Mouse (Mus musculus): ENCODE results near the gene Prtg. TPM values are rescaled to one million over a fixed set of nuclear protein-coding genes. Genes with fewer than 3 reads are reported as not detected.

The Prtg gene
- polyA plus RNA-seq, 1 experiment from 2014 or later: 6.2 TPM

- no peak overlapping the region for H3K27ac ChIP-seq (ENCODE audit: low read depth, low read length)
- no peak overlapping the region for H3K4me2 ChIP-seq
- H3K4me3 ChIP-seq (ENCODE audit: low read depth, low read length): no peak overlapping the region
- H3K27me3 ChIP-seq (ENCODE audit: control insufficient read depth, insufficient read depth, low read length): no peaks in the 10 kb centered on the region
- no peak for DNase-seq (ENCODE audit: low spot score, missing footprints)
- no peak overlapping the region for H3K9ac ChIP-seq (ENCODE audit: low read length)
- ATAC-seq (ENCODE audit: low FRiP score): no peak
- no peaks in the 10 kb centered on the region; the same call in 1 of the 2 replicates for H3K9me3 ChIP-seq (ENCODE audit: control insufficient read depth, low read length)
- H3K4me1 ChIP-seq (ENCODE audit: control insufficient read depth, insufficient read depth, low read length): no peaks in the 10 kb centered on the region
- 93% methylated on average over 6 of the region's 6 CpGs for whole genome bisulfite sequencing
- H3K36me3 ChIP-seq (ENCODE audit: control insufficient read depth, insufficient read depth, low read length): peaks cover 13% of the 10 kb centered on the region; the same call in 1 of the 2 replicates
Measured at GRCm38 (mm10) chr9:72894796-72895352, 88.2 kb downstream of the Prtg start.

GRCm38 (mm10) chr9:72902057-72902456, 95.4 kb downstream of the Prtg start:
- H3K36me3 ChIP-seq (ENCODE audit: control insufficient read depth, insufficient read depth, low read length): peaks cover 5% of the 10 kb centered on the region; the same call in 1 of the 2 replicates
- H3K9me3 ChIP-seq (ENCODE audit: control insufficient read depth, low read length): no peaks in the 10 kb centered on the region
- no peak overlapping the region for H3K4me3 ChIP-seq (ENCODE audit: low read depth, low read length)
- no peak overlapping the region for H3K9ac ChIP-seq (ENCODE audit: low read length)
- no peak for ATAC-seq (ENCODE audit: low FRiP score)
- no peaks in the 10 kb centered on the region for H3K27me3 ChIP-seq (ENCODE audit: control insufficient read depth, insufficient read depth, low read length)
- H3K4me2 ChIP-seq: no peak overlapping the region
- WGBS: 94% methylated on average over 8 of the region's 8 CpGs
- no peak for DNase-seq (ENCODE audit: low spot score, missing footprints)
- H3K27ac ChIP-seq (ENCODE audit: low read depth, low read length): no peak overlapping the region
- no peaks in the 10 kb centered on the region for H3K4me1 ChIP-seq (ENCODE audit: control insufficient read depth, insufficient read depth, low read length)

- WGBS: 95% methylated on average over 5 of the region's 5 CpGs
- no peak overlapping the region for H3K27ac ChIP-seq (ENCODE audit: low read depth, low read length)
- H3K4me1 ChIP-seq (ENCODE audit: control insufficient read depth, insufficient read depth, low read length): no peaks in the 10 kb centered on the region
- no peaks in the 10 kb centered on the region for H3K27me3 ChIP-seq (ENCODE audit: control insufficient read depth, insufficient read depth, low read length)
- no peak overlapping the region for H3K9ac ChIP-seq (ENCODE audit: low read length)
- no peaks in the 10 kb centered on the region for H3K9me3 ChIP-seq (ENCODE audit: control insufficient read depth, low read length)
- peaks cover 5% of the 10 kb centered on the region; the same call in 1 of the 2 replicates for H3K36me3 ChIP-seq (ENCODE audit: control insufficient read depth, insufficient read depth, low read length)
- no peak for ATAC-seq (ENCODE audit: low FRiP score)
- no peak overlapping the region for H3K4me2 ChIP-seq
- no peak overlapping the region for H3K4me3 ChIP-seq (ENCODE audit: low read depth, low read length)
- DNase-seq (ENCODE audit: low spot score, missing footprints): no peak
Measured at GRCm38 (mm10) chr9:72902611-72903010, 95.9 kb downstream of the Prtg start.

GRCm38 (mm10) chr9:72906693-72907103, 100.0 kb downstream of the Prtg start:
- no peak for ATAC-seq (ENCODE audit: low FRiP score)
- H3K27me3 ChIP-seq (ENCODE audit: control insufficient read depth, insufficient read depth, low read length): no peaks in the 10 kb centered on the region

GRCm38 (mm10) chr9:72911381-72911780, 104.7 kb downstream of the Prtg start:
- WGBS: 96% methylated on average over 2 of the region's 2 CpGs
- no peak overlapping the region for H3K27ac ChIP-seq (ENCODE audit: low read depth, low read length)
- peaks cover 5% of the 10 kb centered on the region for H3K36me3 ChIP-seq (ENCODE audit: control insufficient read depth, insufficient read depth, low read length)
- no peaks in the 10 kb centered on the region for H3K9me3 ChIP-seq (ENCODE audit: control insufficient read depth, low read length)
- no peak for DNase-seq (ENCODE audit: low spot score, missing footprints)
- ATAC-seq (ENCODE audit: low FRiP score): no peak
- H3K4me2 ChIP-seq: no peak overlapping the region
- H3K9ac ChIP-seq (ENCODE audit: low read length): no peak overlapping the region
- no peak overlapping the region for H3K4me3 ChIP-seq (ENCODE audit: low read depth, low read length)
- no peaks in the 10 kb centered on the region for H3K27me3 ChIP-seq (ENCODE audit: control insufficient read depth, insufficient read depth, low read length)
- no peaks in the 10 kb centered on the region for H3K4me1 ChIP-seq (ENCODE audit: control insufficient read depth, insufficient read depth, low read length)

More at GRCm38 (mm10) chr9:72906693-72907103, 100.0 kb downstream of the Prtg start:
- Histone ChIP-seq H3K4me2 (no peak overlapping the region), H3K27ac (ENCODE audit: low read depth, low read length) (no peak overlapping the region), H3K4me1 (ENCODE audit: control insufficient read depth, insufficient read depth, low read length) (no peaks in the 10 kb centered on the region), H3K9me3 (ENCODE audit: control insufficient read depth, low read length) (no peaks in the 10 kb centered on the region), H3K4me3 (ENCODE audit: low read depth, low read length) (no peak overlapping the region), H3K36me3 (ENCODE audit: control insufficient read depth, insufficient read depth, low read length) (peaks cover 7% of the 10 kb centered on the region; the same call in 1 of the 2 replicates), H3K9ac (ENCODE audit: low read length) (no peak overlapping the region)
- 87% methylated on average over 6 of the region's 6 CpGs for WGBS
- no peak for DNase-seq (ENCODE audit: low spot score, missing footprints)

GRCm38 (mm10) chr9:72913551-72913950, 106.9 kb downstream of the Prtg start:
- H3K4me1 ChIP-seq (ENCODE audit: control insufficient read depth, insufficient read depth, low read length): no peaks in the 10 kb centered on the region
- no peak overlapping the region for H3K4me3 ChIP-seq (ENCODE audit: low read depth, low read length)
- ATAC-seq (ENCODE audit: low FRiP score) (no peak), DNase-seq (ENCODE audit: low spot score, missing footprints) (no peak)
- H3K4me2 ChIP-seq: no peak overlapping the region
- H3K27me3 ChIP-seq (ENCODE audit: control insufficient read depth, insufficient read depth, low read length): no peaks in the 10 kb centered on the region
- WGBS: 87% methylated on average over 6 of the region's 6 CpGs
- no peak overlapping the region for H3K9ac ChIP-seq (ENCODE audit: low read length)
- H3K9me3 ChIP-seq (ENCODE audit: control insufficient read depth, low read length): no peaks in the 10 kb centered on the region
- peaks cover 5% of the 10 kb centered on the region for H3K36me3 ChIP-seq (ENCODE audit: control insufficient read depth, insufficient read depth, low read length)
- no peak overlapping the region for H3K27ac ChIP-seq (ENCODE audit: low read depth, low read length)

- ATAC-seq (ENCODE audit: low FRiP score) (no peak), DNase-seq (ENCODE audit: low spot score, missing footprints) (no peak)
- H3K9me3 ChIP-seq (ENCODE audit: control insufficient read depth, low read length): no peaks in the 10 kb centered on the region
- no peak overlapping the region for H3K4me2 ChIP-seq
- no peaks in the 10 kb centered on the region for H3K4me1 ChIP-seq (ENCODE audit: control insufficient read depth, insufficient read depth, low read length)
- peaks cover 5% of the 10 kb centered on the region for H3K36me3 ChIP-seq (ENCODE audit: control insufficient read depth, insufficient read depth, low read length)
- H3K9ac ChIP-seq (ENCODE audit: low read length): no peak overlapping the region
- no peaks in the 10 kb centered on the region for H3K27me3 ChIP-seq (ENCODE audit: control insufficient read depth, insufficient read depth, low read length)
- WGBS: 81% methylated on average over 7 of the region's 7 CpGs
- no peak overlapping the region for H3K4me3 ChIP-seq (ENCODE audit: low read depth, low read length)
- no peak overlapping the region for H3K27ac ChIP-seq (ENCODE audit: low read depth, low read length)
Measured at GRCm38 (mm10) chr9:72915728-72916127, 109.1 kb downstream of the Prtg start.

GRCm38 (mm10) chr9:72923068-72923467, 116.4 kb downstream of the Prtg start:
- Histone ChIP-seq H3K9ac (ENCODE audit: low read length) (no peak overlapping the region), H3K4me2 (no peak overlapping the region), H3K27ac (ENCODE audit: low read depth, low read length) (no peak overlapping the region), H3K4me3 (ENCODE audit: low read depth, low read length) (no peak overlapping the region), H3K27me3 (ENCODE audit: control insufficient read depth, insufficient read depth, low read length) (no peaks in the 10 kb centered on the region), H3K36me3 (ENCODE audit: control insufficient read depth, insufficient read depth, low read length) (no peaks in the 10 kb centered on the region), H3K4me1 (ENCODE audit: control insufficient read depth, insufficient read depth, low read length) (peaks cover 9% of the 10 kb centered on the region; the same call in 1 of the 2 replicates), H3K9me3 (ENCODE audit: control insufficient read depth, low read length) (no peaks in the 10 kb centered on the region)
- 74% methylated on average over 3 of the region's 3 CpGs for WGBS
- DNase-seq (ENCODE audit: low spot score, missing footprints) (no peak), ATAC-seq (ENCODE audit: low FRiP score) (no peak)

GRCm38 (mm10) chr9:72925021-72925934, 118.6 kb downstream of the Prtg start, which contains the start of gene Pygo1:
Gene Pygo1, plus strand, starts transcription at chr9:72925645.
- WGBS: under 1% methylated on average over 83 of the region's 108 CpGs
- Histone ChIP-seq H3K4me1 (ENCODE audit: control insufficient read depth, insufficient read depth, low read length) (peaks cover 9% of the 10 kb centered on the region; the same call in 1 of the 2 replicates), H3K27me3 (ENCODE audit: control insufficient read depth, insufficient read depth, low read length) (no peaks in the 10 kb centered on the region), H3K9ac (ENCODE audit: low read length) (peak within 1 kb of the TSS; percentile 95), H3K27ac (ENCODE audit: low read depth, low read length) (peak within 1 kb of the TSS; percentile 69), H3K4me3 (ENCODE audit: low read depth, low read length) (peak within 1 kb of the TSS; percentile 73), H3K36me3 (ENCODE audit: control insufficient read depth, insufficient read depth, low read length) (no peaks in the 10 kb centered on the region), H3K9me3 (ENCODE audit: control insufficient read depth, low read length) (no peaks in the 10 kb centered on the region), H3K4me2 (peak within 1 kb of the TSS; percentile 94)
- ATAC-seq (ENCODE audit: low FRiP score) (peak; percentile 86), DNase-seq (ENCODE audit: low spot score, missing footprints) (peak; percentile 96)

Measured in midbrain, embryonic 11.5 days (tissue).